Mouse (Mus musculus): Measurements from ENCODE around the gene Artn.

DNA sequence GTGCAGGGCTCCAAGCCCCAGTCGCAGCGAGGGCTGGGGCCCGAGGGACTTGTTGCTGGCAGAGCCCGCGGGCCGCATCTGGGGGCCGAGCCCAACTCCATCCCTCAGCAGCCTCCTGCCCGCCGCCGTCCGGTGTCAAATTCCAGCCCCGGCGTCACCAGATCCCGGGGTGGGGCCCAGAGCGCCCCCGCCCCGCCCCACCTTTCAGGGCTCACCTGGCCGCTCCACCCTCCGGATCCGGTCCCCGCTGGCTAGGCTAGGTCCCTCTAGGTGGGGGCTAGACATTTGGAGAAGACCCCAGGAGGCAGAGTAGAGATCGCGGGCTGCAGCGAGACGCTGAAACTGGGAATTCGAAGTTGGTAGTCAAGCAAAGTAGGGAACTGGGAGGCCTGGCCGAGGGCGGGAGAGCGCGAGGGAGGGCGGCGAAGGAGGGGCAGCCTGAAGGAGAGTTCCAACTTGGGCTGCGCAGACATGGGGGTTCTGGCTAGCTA lies at the start of gene Artn:
- no peak for TF ChIP-seq CTCF (IDR thresholded peaks at IDR 0.05)
- TF ChIP-seq EP300 (IDR thresholded peaks at IDR 0.05; ENCODE audit: insufficient read depth, low read depth, low read length): no peak
- TF ChIP-seq POLR2A (IDR thresholded peaks at IDR 0.05; ENCODE audit: insufficient read depth, low read depth, low read length): no peak

Measured in heart, adult 2 months (tissue).